Mouse (Mus musculus) ES-E14 (cell line): Measurements from ENCODE around the gene Gm10409. TPM values are rescaled to one million over a fixed set of nuclear protein-coding genes. Genes with fewer than 3 reads are reported as not detected.
"Not testable (repeated sequence)": the region's sequence is repeated elsewhere in the genome, so short reads cannot be mapped to it uniquely, and the experiment has no call there.

Experiments
- DNase-seq: peaks from one replicate; pipeline ENCODE4 v3.0.0-alpha.2; 2013; ENCODE audit warnings: low read depth, low spot score
- H3K27ac ChIP-seq: 2 replicates; pipeline ENCODE4 v1.5.1; 2012; ENCODE audit warnings: low read depth, mild to moderate bottlenecking, low read length, moderate library complexity, mixed read lengths; ENCODE audit not compliant: poor library complexity, insufficient read depth, severe bottlenecking
- H3K36me3 ChIP-seq: 2 replicates; pipeline ENCODE4 v1.6.1; 2012; ENCODE audit warnings: mild to moderate bottlenecking, low read length, moderate library complexity, mixed read lengths; ENCODE audit not compliant: control insufficient read depth, poor library complexity, insufficient read depth, severe bottlenecking
- H3K4me1 ChIP-seq, 2 experiments: fragments of 150-350 bp in 1 of 2; sonication (generic) in 1 of 2; 2 replicates each; pipeline ENCODE4 v1.6.1; 2012; ENCODE audit warnings: low read length in 2 of 2, mild to moderate bottlenecking in 1 of 2, mixed read lengths in 1 of 2; ENCODE audit not compliant: control insufficient read depth in 2 of 2, insufficient read depth in 2 of 2, poor library complexity in 1 of 2
- H3K4me3 ChIP-seq, 2 experiments: fragments of 150-350 bp in 1 of 2; sonication (generic) in 1 of 2; 2 replicates each; pipeline ENCODE4 v1.5.1; 2012; ENCODE audit warnings: low read length in 2 of 2, low read depth in 1 of 2, mild to moderate bottlenecking in 1 of 2, mixed read lengths in 1 of 2; ENCODE audit not compliant: insufficient read depth in 1 of 2, poor library complexity in 1 of 2, severe bottlenecking in 1 of 2
- H3K9ac ChIP-seq: 2 replicates; pipeline ENCODE4 v1.6.1; 2012; ENCODE audit warnings: low read depth, mild to moderate bottlenecking, low read length, mixed read lengths; ENCODE audit not compliant: poor library complexity, insufficient read depth, severe bottlenecking
- H3K9me3 ChIP-seq: fragments of 150-350 bp; sonication (generic); 2 replicates; pipeline ENCODE4 v1.6.1; 2012; ENCODE audit warnings: low read depth, mild to moderate bottlenecking, low read length; ENCODE audit not compliant: control insufficient read depth, insufficient read depth
- in situ Hi-C, 2 experiments: fragments of 600-800 bp; cut with MboI; formaldehyde crosslinking; loops; one replicate each; pipeline ENCODE4 v1.15.1; 2025; ENCODE audit warnings: low sequenced_read_pairs in 2 of 2, inconsistent platforms in 1 of 2; ENCODE audit not compliant: unreplicated experiment in 2 of 2
- total RNA-seq: library from RNA; depleted of rRNA; stranded (reverse); fragments of 300-350 nt; gene quantifications from 2 replicates; pipeline ENCODE4 v1.2.3, GENCODE M21; 2012; rRNA removed

Gene Gm10409
- 2.5 TPM in 1 of 2 replicates, not detected in the other for total RNA-seq

DNA sequence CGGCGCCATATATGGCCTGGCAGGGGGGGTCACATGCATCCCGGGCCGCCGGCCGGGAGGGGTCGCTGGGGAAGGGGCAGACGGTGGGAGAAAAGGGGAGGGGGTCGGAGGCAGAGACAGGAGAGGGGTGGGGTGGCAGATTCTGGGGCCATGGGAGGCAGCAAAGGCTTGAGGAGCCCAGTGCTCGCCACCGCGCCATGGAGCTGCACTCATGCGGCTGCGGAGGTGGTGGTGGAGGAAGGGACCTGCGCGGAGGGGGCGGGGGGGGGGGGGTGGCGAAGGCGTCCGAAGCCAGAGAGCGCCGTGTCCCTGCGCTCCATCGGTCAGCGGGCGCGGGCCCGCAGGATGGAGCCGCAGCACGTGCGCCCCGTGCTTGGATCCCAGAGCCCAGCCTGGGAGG lies at the start of gene Gm10409:
TSS of gene Gm10409 (plus strand) at position 301 of the 400 bp plus-strand sequence.
- H3K36me3 ChIP-seq, in situ Hi-C loops, H3K4me3 ChIP-seq, DNase-seq, H3K9ac ChIP-seq, H3K27ac ChIP-seq, H3K9me3 ChIP-seq, H3K4me1 ChIP-seq: not testable (repeated sequence)

DNA sequence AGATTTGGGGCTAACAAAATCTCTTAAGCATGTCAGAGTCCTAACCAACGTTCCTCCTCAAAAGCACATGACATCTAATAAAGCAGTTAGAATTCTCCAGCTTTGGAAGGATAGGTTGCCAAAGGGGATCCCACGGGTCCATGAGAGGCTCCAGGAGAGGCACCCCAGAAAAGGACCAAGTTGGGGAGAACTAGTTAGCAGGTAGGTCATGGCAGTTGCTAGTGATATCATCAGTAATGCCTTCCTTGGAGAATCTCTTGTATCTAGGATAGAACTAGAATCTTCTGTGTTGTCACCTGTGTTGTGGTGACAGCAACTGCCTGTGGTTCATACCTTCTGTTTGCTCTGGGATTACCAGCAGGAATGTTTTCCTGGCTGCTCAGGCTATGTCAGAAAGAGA lies 17.6 kb upstream of the Gm10409 start, which contains the start of gene Gm10413:
TSS of gene Gm10413 (plus strand) at position 301 of the 400 bp plus-strand sequence.
- H3K27ac ChIP-seq, DNase-seq, H3K4me3 ChIP-seq, H3K9me3 ChIP-seq, H3K9ac ChIP-seq, H3K4me1 ChIP-seq, H3K36me3 ChIP-seq, in situ Hi-C loops: not testable (repeated sequence)

DNA sequence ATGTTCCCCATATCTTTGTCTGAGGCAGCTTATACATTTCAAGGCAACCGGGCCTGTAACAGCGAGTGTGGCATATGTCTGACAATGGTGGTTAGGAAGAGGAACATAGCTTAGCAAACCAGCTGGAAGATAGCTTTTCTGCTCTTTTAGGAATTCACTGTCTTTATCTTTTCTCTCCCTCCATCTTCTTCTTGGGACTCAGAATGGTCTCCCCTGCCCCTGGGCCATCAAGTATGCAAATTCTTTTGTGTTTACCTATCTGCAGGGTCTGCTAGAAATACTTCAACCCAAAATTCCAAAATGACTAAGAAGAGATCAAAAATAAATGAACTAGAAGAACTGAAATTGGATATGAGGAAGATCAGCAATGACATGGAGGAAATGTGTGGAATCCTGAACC lies 15.4 kb downstream of the Gm10409 start, which contains the start of gene Gm3005:
TSS of gene Gm3005 (plus strand) at position 301 of the 400 bp plus-strand sequence.
- H3K9me3 ChIP-seq, DNase-seq, H3K4me1 ChIP-seq, in situ Hi-C loops, H3K27ac ChIP-seq, H3K36me3 ChIP-seq, H3K9ac ChIP-seq, H3K4me3 ChIP-seq: not testable (repeated sequence)

DNA sequence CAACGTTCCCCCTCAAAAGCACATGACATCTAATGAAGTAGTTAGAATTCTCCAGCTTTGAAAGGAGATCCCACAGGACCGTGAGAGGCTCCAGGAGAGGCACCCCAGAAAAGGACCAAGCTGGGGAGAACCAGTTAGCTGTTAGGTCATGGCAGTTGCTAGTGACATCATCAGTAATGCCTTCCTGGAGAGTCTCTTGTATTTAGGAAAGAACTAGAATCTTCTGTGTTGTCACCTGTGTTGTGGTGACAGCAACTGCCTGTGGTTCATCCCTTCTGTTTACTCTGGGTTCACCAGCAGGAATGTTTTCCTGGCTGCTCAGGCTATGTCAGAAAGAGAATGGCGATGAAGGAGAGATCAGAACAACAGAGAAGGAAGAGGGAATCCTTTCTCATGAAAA lies 36.7 kb downstream of the Gm10409 start, which contains the start of gene Gm10408:
TSS of gene Gm10408 (plus strand) at position 301 of the 400 bp plus-strand sequence.
- H3K4me1 ChIP-seq, H3K27ac ChIP-seq, DNase-seq, H3K9me3 ChIP-seq, in situ Hi-C loops, H3K9ac ChIP-seq, H3K36me3 ChIP-seq, H3K4me3 ChIP-seq: not testable (repeated sequence)

Other genes starting within 250 kb of the Gm10409 start
- gene Gm5795, start 224.4 kb upstream of the Gm10409 start, total RNA-seq = 0.63 TPM in 1 of 2 replicates, not detected in the other
- 8.0 and 9.5 TPM in 2 replicates for gene D830030K20Rik, start 204.1 kb upstream of the Gm10409 start, total RNA-seq
- 0.31 TPM in 1 of 2 replicates, not detected in the other for gene Gm2956, start 80.0 kb upstream of the Gm10409 start, total RNA-seq
- gene Gm10413, start 17.5 kb upstream of the Gm10409 start, total RNA-seq = 0.63 TPM in 1 of 2 replicates, not detected in the other
- not detected in 2 replicates for gene Gm3005, start 15.5 kb downstream of the Gm10409 start, total RNA-seq
- not detected in 2 replicates for gene Gm10408, start 36.8 kb downstream of the Gm10409 start, total RNA-seq
- 0.63 TPM in 1 of 2 replicates, not detected in the other for gene Gm3012, start 221.9 kb downstream of the Gm10409 start, total RNA-seq
- 2.5 and 5.3 TPM in 2 replicates for gene Gm3020, start 239.4 kb downstream of the Gm10409 start, total RNA-seq